Mouse (Mus musculus) hindbrain, embryonic 16.5 days (tissue): ENCODE data around the gene Slc44a4. TPM values are rescaled to one million over a fixed set of nuclear protein-coding genes. Genes with fewer than 3 reads are reported as not detected.
"Not testable (repeated sequence)": the region's sequence is repeated elsewhere in the genome, so short reads cannot be mapped to it uniquely, and the experiment has no call there.

Experiments
- ATAC-seq: fragments of 200-750 bp; cut with Nextera tagmentation; 2 replicates; pipeline ENCODE4 v1.8.0; 2017; ENCODE audit warnings: moderate TSS enrichment, moderate library complexity
- H3K27ac ChIP-seq: fragments of 300-500 bp; sonication (generic); 2 replicates; pipeline ENCODE4 v1.5.1; 2014; ENCODE audit warnings: low read depth, mild to moderate bottlenecking, control low read depth, low read length, moderate library complexity
- H3K27me3 ChIP-seq: fragments of 300-500 bp; sonication (generic); replicated peaks from 2 replicates; pipeline ENCODE4 v1.6.1; 2014; ENCODE audit warnings: low read length; ENCODE audit not compliant: control insufficient read depth, insufficient read depth
- H3K36me3 ChIP-seq: fragments of 300-500 bp; sonication (generic); 2 replicates; pipeline ENCODE4 v1.6.1; 2014; ENCODE audit warnings: mild to moderate bottlenecking, low read length, moderate library complexity, mixed read lengths; ENCODE audit not compliant: control insufficient read depth, insufficient read depth
- H3K4me1 ChIP-seq: fragments of 300-500 bp; sonication (generic); 2 replicates; pipeline ENCODE4 v1.6.1; 2014; ENCODE audit warnings: low read depth, low read length; ENCODE audit not compliant: control insufficient read depth, insufficient read depth
- H3K4me2 ChIP-seq: fragments of 300-500 bp; sonication (generic); 2 replicates; pipeline ENCODE4 v1.6.1; 2014; ENCODE audit warnings: mild to moderate bottlenecking, low read length, control low read depth, moderate library complexity
- H3K4me3 ChIP-seq: fragments of 300-500 bp; sonication (generic); 2 replicates; pipeline ENCODE4 v1.5.1; 2014; ENCODE audit warnings: mild to moderate bottlenecking, low read length, control low read depth, moderate library complexity
- H3K9ac ChIP-seq: fragments of 300-500 bp; sonication (generic); 2 replicates; pipeline ENCODE4 v1.6.1; 2014; ENCODE audit warnings: low read depth, mild to moderate bottlenecking, control low read depth, low read length, moderate library complexity
- H3K9me3 ChIP-seq: fragments of 300-500 bp; sonication (generic); 2 replicates; pipeline ENCODE4 v1.6.1; 2014; ENCODE audit warnings: mild to moderate bottlenecking, low read length, moderate library complexity; ENCODE audit not compliant: control insufficient read depth
- WGBS: fragments of 180-500 bp; shearing (Covaris S2); extraction: QIAGEN DNeasy Blood & Tissue Kit; methylation state at CpG from one replicate; pipeline ENCODE4 v1.1.7; 2014; 5-methylcytosine and 5-hydroxymethylcytosine counted together
- polyA plus RNA-seq: library from polyadenylated mRNA; unstranded; fragments of >200 nt; fragmentation: Nextera tagmentation; extraction: Ambion mirVana; gene quantifications from 2 replicates; pipeline ENCODE4 v1.2.1, GENCODE M21; 2015

Slc44a4 gene
- polyA plus RNA-seq, 1 experiment from 2014 or later = 0.21 TPM

- Histone ChIP-seq H3K4me3 (no peak overlapping the region), H3K27ac (no peak overlapping the region), H3K27me3 (no peaks in the 10 kb centered on the region), H3K4me2 (no peak overlapping the region), H3K9ac (no peak overlapping the region), H3K36me3 (peaks cover 2% of the 10 kb centered on the region), H3K4me1 (peaks cover 12% of the 10 kb centered on the region), H3K9me3 (no peaks in the 10 kb centered on the region)
- no peak for ATAC-seq
- WGBS = 86% methylated on average over 4 of the region's 4 CpGs
These were observed 40.6 kb downstream of the Slc44a4 start for GRCm38 (mm10) chr17:34954831-34955230.

- 77% methylated on average over 3 of the region's 3 CpGs for WGBS
- Histone ChIP-seq H3K36me3 (no peaks in the 10 kb centered on the region), H3K27me3 (no peaks in the 10 kb centered on the region), H3K4me2 (no peak overlapping the region), H3K4me1 (peaks cover 5% of the 10 kb centered on the region), H3K9ac (no peak overlapping the region), H3K4me3 (no peak overlapping the region), H3K9me3 (no peaks in the 10 kb centered on the region), H3K27ac (no peak overlapping the region)
- no peak for ATAC-seq
These were observed 41.6 kb downstream of the Slc44a4 start for GRCm38 (mm10) chr17:34955884-34956283.

- no peak for ATAC-seq
- H3K4me2 ChIP-seq = no peak overlapping the region
- H3K36me3 ChIP-seq = no peaks in the 10 kb centered on the region
- no peaks in the 10 kb centered on the region for H3K27me3 ChIP-seq
- H3K4me1 ChIP-seq = peaks cover 2% of the 10 kb centered on the region; the same call in 1 of the 2 replicates
- no peak overlapping the region for H3K4me3 ChIP-seq
- H3K27ac ChIP-seq = no peak overlapping the region
- no peaks in the 10 kb centered on the region for H3K9me3 ChIP-seq
- H3K9ac ChIP-seq = no peak overlapping the region
- 34% methylated on average over 1 of the region's 1 CpGs for WGBS
These were observed 42.1 kb downstream of the Slc44a4 start for GRCm38 (mm10) chr17:34956340-34956739.

DNA sequence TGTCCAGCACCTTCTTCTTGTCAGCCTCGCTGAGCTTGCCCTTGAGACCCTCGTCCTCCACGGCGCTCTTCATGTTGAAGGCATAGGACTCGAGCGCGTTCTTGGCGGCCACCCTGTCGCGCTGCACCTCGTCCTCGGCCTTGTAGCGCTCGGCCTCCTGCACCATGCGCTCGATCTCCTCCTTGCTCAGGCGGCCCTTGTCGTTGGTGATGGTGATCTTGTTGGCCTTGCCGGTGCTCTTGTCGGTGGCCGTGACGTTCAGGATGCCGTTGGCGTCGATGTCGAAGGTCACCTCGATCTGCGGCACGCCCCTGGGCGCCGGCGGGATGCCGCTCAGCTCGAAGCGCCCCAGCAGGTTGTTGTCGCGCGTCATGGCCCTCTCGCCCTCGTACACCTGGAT is 43.0 kb downstream of the Slc44a4 start:
- not testable (repeated sequence) for H3K4me2 ChIP-seq, H3K4me1 ChIP-seq, H3K9me3 ChIP-seq, H3K27me3 ChIP-seq, H3K36me3 ChIP-seq, H3K27ac ChIP-seq, ATAC-seq, H3K9ac ChIP-seq, H3K4me3 ChIP-seq
- 4% methylated on average over 11 of the region's 40 CpGs for WGBS

- H3K36me3 ChIP-seq, H3K27me3 ChIP-seq, H3K4me1 ChIP-seq, H3K9me3 ChIP-seq, H3K9ac ChIP-seq, ATAC-seq, H3K4me3 ChIP-seq, H3K27ac ChIP-seq, H3K4me2 ChIP-seq: not testable (repeated sequence)
- 21% methylated on average over 13 of the region's 40 CpGs for WGBS
These were observed 43.7 kb downstream of the Slc44a4 start for GRCm38 (mm10) chr17:34957966-34958365.

DNA sequence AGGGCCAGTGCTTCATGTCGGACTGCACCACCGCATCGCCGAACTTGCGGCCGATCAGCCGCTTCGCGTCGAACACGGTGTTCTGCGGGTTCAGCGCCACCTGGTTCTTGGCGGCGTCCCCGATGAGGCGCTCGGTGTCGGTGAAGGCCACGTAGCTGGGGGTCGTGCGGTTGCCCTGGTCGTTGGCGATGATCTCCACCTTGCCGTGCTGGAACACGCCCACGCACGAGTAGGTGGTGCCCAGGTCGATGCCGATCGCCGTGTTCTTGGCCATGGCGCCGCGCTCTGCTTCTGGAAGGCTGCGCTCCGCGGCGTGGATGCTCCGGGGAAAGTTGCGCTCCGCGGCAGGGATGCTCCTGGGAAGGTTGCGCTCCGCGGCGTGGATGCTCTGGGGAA is 44.5 kb downstream of the Slc44a4 start:
- WGBS = under 1% methylated on average over 15 of the region's 47 CpGs
- H3K4me3 ChIP-seq = peak overlapping the region; percentile 40
- not testable (repeated sequence) for H3K27ac ChIP-seq, H3K9ac ChIP-seq, H3K9me3 ChIP-seq, H3K27me3 ChIP-seq, H3K4me1 ChIP-seq, H3K36me3 ChIP-seq
- H3K4me2 ChIP-seq = peak overlapping the region; percentile 63
- ATAC-seq = peak; percentile 65

DNA sequence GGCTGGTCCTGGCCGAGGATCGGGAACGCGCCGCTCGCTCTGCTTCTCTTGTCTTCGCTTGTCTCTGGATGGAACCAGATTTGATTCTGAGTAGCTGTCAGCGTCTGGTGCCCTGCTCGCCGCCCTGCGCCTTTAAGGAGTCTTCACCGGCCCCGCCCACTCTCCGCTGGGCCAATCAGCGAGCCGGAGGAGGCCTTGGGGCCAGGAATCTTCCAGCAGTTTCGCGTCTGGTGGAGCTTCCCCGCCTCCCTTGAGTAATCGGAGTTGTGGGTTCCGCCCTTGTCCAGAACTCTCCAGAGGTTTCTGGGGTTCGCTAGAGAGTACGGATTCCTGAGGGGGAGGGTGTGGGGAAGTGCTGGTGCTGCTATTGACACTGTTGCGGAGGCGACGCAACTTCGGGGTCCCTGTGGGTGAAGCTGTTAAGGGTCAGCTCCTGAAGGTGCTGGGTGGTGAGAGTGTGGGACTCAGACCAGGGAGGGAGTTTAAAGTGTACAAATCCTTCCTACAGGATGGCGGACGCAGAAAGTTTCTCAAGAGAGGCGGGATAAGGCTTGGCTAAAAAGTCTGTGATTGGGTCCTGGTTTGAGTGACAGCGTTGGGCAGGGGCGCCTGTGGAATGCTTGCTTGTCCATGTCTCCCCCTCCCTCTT is 45.0 kb downstream of the Slc44a4 start, which contains the start of gene Hspa1b:
TSS of gene Hspa1b (minus strand) at position 109 of the 649 bp plus-strand sequence.
- not testable (repeated sequence) for H3K27me3 ChIP-seq, H3K4me1 ChIP-seq, H3K36me3 ChIP-seq, H3K9me3 ChIP-seq
- H3K4me3 ChIP-seq = peak within 1 kb of the TSS; percentile 40
- 0% methylated on average over 23 of the region's 32 CpGs for WGBS
- peak within 1 kb of the TSS; percentile 63 for H3K4me2 ChIP-seq
- H3K9ac ChIP-seq = peak within 1 kb of the TSS; percentile 42; the same call in 1 of the 2 replicates
- ATAC-seq = peak; percentile 96
- peak within 1 kb of the TSS; percentile 64 for H3K27ac ChIP-seq

DNA sequence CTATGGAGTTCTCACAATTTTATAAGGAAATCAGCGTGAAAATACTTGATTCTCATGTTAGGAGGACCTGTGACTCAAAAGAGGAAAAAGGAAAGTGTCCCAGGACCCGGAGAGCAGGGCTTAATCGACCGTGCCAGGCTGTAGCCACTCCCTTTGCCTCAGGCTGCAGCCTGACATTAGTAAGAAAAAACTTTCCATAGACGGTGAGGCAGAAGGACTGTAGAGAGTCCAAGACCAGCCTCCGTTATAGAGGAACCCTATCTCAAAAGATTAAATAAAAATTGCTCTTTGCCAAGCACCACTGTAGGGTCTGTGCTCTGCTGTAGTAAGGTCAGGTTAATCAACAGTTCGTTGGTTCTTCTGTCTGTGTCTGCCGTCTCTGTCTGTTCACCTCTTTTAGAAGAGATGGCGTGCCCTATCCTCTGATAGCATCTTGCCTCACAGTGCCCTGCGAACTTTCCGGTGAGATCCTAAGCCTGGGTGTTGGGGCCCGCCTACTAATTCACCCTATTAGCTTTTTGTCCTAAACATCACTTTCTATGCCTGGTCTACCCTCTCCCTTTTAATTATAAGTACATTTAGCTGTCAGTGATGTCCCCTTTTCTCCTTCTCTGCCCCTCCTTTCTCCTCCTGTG is 45.7 kb downstream of the Slc44a4 start:
- H3K27ac ChIP-seq = no peak overlapping the region

GRCm38 (mm10) chr17:34960702-34961493 is 46.6 kb downstream of the Slc44a4 start:
- no peak for ATAC-seq

More for the DNA sequence above, 45.7 kb downstream of the Slc44a4 start:
- Histone ChIP-seq H3K9ac (no peak overlapping the region), H3K9me3 (no peaks in the 10 kb centered on the region), H3K27me3 (peaks cover 2% of the 10 kb centered on the region; the same call in 1 of the 2 replicates), H3K4me2 (peak overlapping the region; percentile 63), H3K36me3 (no peaks in the 10 kb centered on the region), H3K4me1 (peaks cover 2% of the 10 kb centered on the region; the same call in 1 of the 2 replicates), H3K4me3 (peak overlapping the region; percentile 40)
- WGBS = 16% methylated on average over 12 of the region's 12 CpGs
- no peak for ATAC-seq

More at GRCm38 (mm10) chr17:34960702-34961493, 46.6 kb downstream of the Slc44a4 start:
- H3K4me2 ChIP-seq = no peak overlapping the region
- H3K4me3 ChIP-seq = no peak overlapping the region
- H3K36me3 ChIP-seq = no peaks in the 10 kb centered on the region
- H3K4me1 ChIP-seq = peaks cover 2% of the 10 kb centered on the region; the same call in 1 of the 2 replicates
- no peak overlapping the region for H3K9ac ChIP-seq
- no peaks in the 10 kb centered on the region for H3K9me3 ChIP-seq
- peaks cover 2% of the 10 kb centered on the region for H3K27me3 ChIP-seq
- no peak overlapping the region for H3K27ac ChIP-seq
